Mouse (Mus musculus) embryo, embryonic 9.5 days (tissue): ENCODE data around the gene Msantd3.
A peak's percentile ranks its signal among the peaks of the same experiment; 100 is the strongest.

Experiments
- DNase-seq: peaks from one replicate; pipeline ENCODE4 v3.0.0-alpha.2; 2017; ENCODE audit errors: extremely low spot score

The Msantd3 gene

GRCm38 (mm10) chr4:48554132-48554531 lies 14.4 kb downstream of the Msantd3 start:
- no peak for DNase-seq

GRCm38 (mm10) chr4:48555729-48556128 lies 16.0 kb downstream of the Msantd3 start:
- DNase-seq = peak; percentile 49

- no peak for DNase-seq
These were observed 19.9 kb downstream of the Msantd3 start for GRCm38 (mm10) chr4:48559652-48560051.

GRCm38 (mm10) chr4:48561824-48562223 lies 22.1 kb downstream of the Msantd3 start:
- DNase-seq = no peak

- DNase-seq = no peak
These were observed 25.2 kb downstream of the Msantd3 start for GRCm38 (mm10) chr4:48564962-48565361.

- DNase-seq = no peak
These were observed 36.6 kb downstream of the Msantd3 start for GRCm38 (mm10) chr4:48576361-48576760.

- no peak for DNase-seq
These were observed 38.1 kb downstream of the Msantd3 start for GRCm38 (mm10) chr4:48577831-48578230.

- DNase-seq = no peak
These were observed 38.7 kb downstream of the Msantd3 start for GRCm38 (mm10) chr4:48578399-48578798.

- no peak for DNase-seq
These were observed 39.9 kb downstream of the Msantd3 start for GRCm38 (mm10) chr4:48579475-48580110.

- DNase-seq = no peak
These were observed 41.5 kb downstream of the Msantd3 start for GRCm38 (mm10) chr4:48581201-48581600.

- no peak for DNase-seq
These were observed 42.3 kb downstream of the Msantd3 start for GRCm38 (mm10) chr4:48581993-48582392.

GRCm38 (mm10) chr4:48582941-48583340 lies 43.2 kb downstream of the Msantd3 start:
- peak; percentile 17 for DNase-seq

- DNase-seq = peak; percentile 82
These were observed 44.9 kb downstream of the Msantd3 start, which contains the start of gene Tmeff1 for GRCm38 (mm10) chr4:48584421-48585240. TSS of gene Tmeff1 (plus strand) at chr4:48585174.

GRCm38 (mm10) chr4:48585241-48586098 lies 45.7 kb downstream of the Msantd3 start:
- DNase-seq = peak; percentile 75

- DNase-seq = peak; percentile 87
These were observed 46.5 kb downstream of the Msantd3 start for GRCm38 (mm10) chr4:48586099-48586821.

GRCm38 (mm10) chr4:48587526-48587925 lies 47.8 kb downstream of the Msantd3 start:
- no peak for DNase-seq

- no peak for DNase-seq
These were observed 48.8 kb downstream of the Msantd3 start for GRCm38 (mm10) chr4:48588576-48588975.

GRCm38 (mm10) chr4:48590862-48591261 lies 51.1 kb downstream of the Msantd3 start:
- DNase-seq = no peak

- no peak for DNase-seq
These were observed 51.7 kb downstream of the Msantd3 start for GRCm38 (mm10) chr4:48591390-48591789.

GRCm38 (mm10) chr4:48592328-48592727 lies 52.6 kb downstream of the Msantd3 start:
- no peak for DNase-seq

GRCm38 (mm10) chr4:48592844-48593243 lies 53.1 kb downstream of the Msantd3 start:
- DNase-seq = no peak
